In genomic region chr16:45869044-45869443, GRCm38 (mm10) we compare ENCODE assay signal across 26 mouse cellular contexts.
"Had no signal": no experiment of that assay in that cellular context is flagged by ENCODE, and none has a peak within 500 bp of the region (broad histone marks: within the 10 kb centered on the region; RNA-seq: fewer than 3 reads in every experiment).

No protein-coding gene starts in this region.

- H3K9me3 ChIP-seq: heart, embryonic 10.5 days; heart, embryonic 12.5 days; hindbrain, embryonic 13.5 days; hindbrain, embryonic 15.5 days; kidney, embryonic 15.5 days; liver, embryonic 13.5 days; liver, embryonic 15.5 days had no signal

- H3K4me2 ChIP-seq: heart, embryonic 12.5 days; hindbrain, embryonic 13.5 days; hindbrain, embryonic 15.5 days; kidney, embryonic 15.5 days; liver, embryonic 11.5 days; liver, embryonic 13.5 days; liver, embryonic 15.5 days had no signal

- H3K4me3 ChIP-seq: gastrocnemius, adult 2 months; heart, embryonic 10.5 days; heart, embryonic 12.5 days; hindbrain, embryonic 13.5 days; hindbrain, embryonic 15.5 days; kidney, embryonic 15.5 days; left cerebral cortex, adult 2 months; liver, embryonic 13.5 days; liver, embryonic 15.5 days had no signal

- H3K27me3 ChIP-seq: heart, embryonic 12.5 days; hindbrain, embryonic 13.5 days; hindbrain, embryonic 15.5 days; kidney, embryonic 15.5 days; liver, embryonic 13.5 days; liver, embryonic 15.5 days had no signal

- ATAC-seq: hindbrain, postnatal 0 days; intestine, embryonic 16.5 days; liver, postnatal 0 days had no signal

- H3K4me1 ChIP-seq: hindbrain, embryonic 13.5 days; hindbrain, embryonic 15.5 days; kidney, embryonic 15.5 days; liver, embryonic 13.5 days; liver, embryonic 15.5 days had no signal

- H3K36me3 ChIP-seq: heart, embryonic 10.5 days; heart, embryonic 12.5 days; hindbrain, embryonic 13.5 days; hindbrain, embryonic 15.5 days; kidney, embryonic 15.5 days; liver, embryonic 13.5 days; liver, embryonic 15.5 days had no signal

- DNase-seq: gastrocnemius, adult 2 months; gastrocnemius, postnatal 10 days; gastrocnemius, postnatal 25 days; heart, adult 18-20 months; heart, postnatal 10 days; kidney, adult 11 months; kidney, adult 2 months; kidney, adult 9 months; kidney, postnatal 14 days; kidney, postnatal 36 days; layer of hippocampus, adult 9-11 months; left cerebral cortex, postnatal 4 days; liver; liver, embryonic 13.5 days; liver, postnatal 0 days had no signal

- H3K9ac ChIP-seq: heart, embryonic 12.5 days; hindbrain, embryonic 13.5 days; hindbrain, embryonic 15.5 days; kidney, embryonic 15.5 days; liver, embryonic 13.5 days; liver, embryonic 15.5 days; liver, postnatal 0 days had no signal

- H3K27ac ChIP-seq: gastrocnemius, adult 2 months; heart, embryonic 10.5 days; hindbrain, embryonic 13.5 days; hindbrain, embryonic 15.5 days; hindbrain, postnatal 0 days; kidney, embryonic 15.5 days; kidney, postnatal 0 days; left cerebral cortex, adult 2 months; liver, embryonic 13.5 days; liver, embryonic 15.5 days had no signal
